Mouse (Mus musculus) lung, adult 18-20 months (tissue): ENCODE measurements around the gene Usp48.

Source experiments
- DNase-seq, 2 experiments: peaks; one replicate each; pipeline ENCODE4 v3.0.0; 2022; ENCODE audit warnings: mixed read lengths in 2 of 2

Usp48 gene

GRCm38 (mm10) chr4:137609702-137610101, 16.1 kb downstream of the Usp48 start:
- peak; percentile 30 to 40 for DNase-seq

GRCm38 (mm10) chr4:137610256-137610655, 16.7 kb downstream of the Usp48 start:
- DNase-seq = no peak

DNA sequence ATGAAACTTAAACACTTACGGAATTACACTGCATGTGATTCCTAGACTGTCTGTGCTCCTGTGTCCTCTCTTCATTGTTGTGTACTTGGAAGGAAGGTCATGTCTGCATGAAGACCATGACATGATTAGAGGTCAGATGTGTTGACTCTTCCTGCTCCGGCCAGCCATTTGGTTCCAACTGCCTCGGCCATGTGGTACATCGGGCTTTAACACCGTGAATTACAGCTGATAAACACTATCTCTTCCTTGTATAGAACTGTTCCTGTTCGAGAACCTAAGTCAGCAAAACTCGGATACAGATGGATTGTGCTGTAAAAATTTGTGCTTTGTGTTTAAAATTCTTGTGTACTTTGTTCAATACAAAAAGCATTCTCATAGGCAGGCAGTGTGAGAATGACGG, 29.3 kb downstream of the Usp48 start:
- DNase-seq = no peak

- DNase-seq = no peak
Observed at GRCm38 (mm10) chr4:137627476-137628235, 34.1 kb downstream of the Usp48 start.

GRCm38 (mm10) chr4:137628400-137628799, 34.8 kb downstream of the Usp48 start:
- no peak for DNase-seq

DNA sequence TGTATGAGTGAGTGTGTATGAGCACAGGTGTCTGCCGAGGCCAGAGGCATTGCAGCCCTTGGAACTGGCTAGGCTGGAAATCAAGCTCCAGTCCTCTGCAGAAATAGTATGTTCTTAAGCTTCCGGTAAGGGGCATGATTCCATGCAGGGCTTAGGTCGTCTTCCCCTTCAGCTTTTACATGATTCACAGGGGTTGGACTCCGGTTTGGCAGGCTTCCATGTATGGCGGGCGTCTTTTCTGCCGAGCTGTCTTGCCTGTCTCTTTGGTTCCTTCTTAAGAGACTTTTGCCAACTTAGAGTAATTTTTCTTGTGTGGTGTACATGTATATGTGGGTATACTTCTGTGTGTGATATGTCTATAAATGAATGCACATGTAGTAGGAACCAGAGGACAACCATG, 35.8 kb downstream of the Usp48 start:
- peak in 1 of 2 experiments; percentile 24 for DNase-seq

DNA sequence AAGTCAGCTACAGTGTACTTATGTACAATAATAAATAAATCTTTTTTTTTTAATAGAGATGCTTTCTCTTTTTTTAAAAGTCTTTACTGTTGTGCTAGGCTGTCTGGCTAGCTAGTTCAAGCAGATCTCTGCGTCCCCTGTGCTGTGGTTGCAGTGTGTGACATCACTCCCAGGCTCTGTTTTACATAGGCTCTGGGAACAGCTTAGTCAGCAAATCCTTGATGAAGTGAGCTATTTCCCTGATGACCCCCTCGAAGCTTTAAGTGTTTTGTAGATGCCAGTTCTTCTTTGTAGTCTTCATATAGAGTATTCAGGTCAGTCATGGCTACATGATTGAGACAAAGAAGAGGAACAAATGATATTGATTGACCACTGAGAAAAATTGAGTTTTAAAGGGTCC, 36.6 kb downstream of the Usp48 start:
- DNase-seq = no peak

DNA sequence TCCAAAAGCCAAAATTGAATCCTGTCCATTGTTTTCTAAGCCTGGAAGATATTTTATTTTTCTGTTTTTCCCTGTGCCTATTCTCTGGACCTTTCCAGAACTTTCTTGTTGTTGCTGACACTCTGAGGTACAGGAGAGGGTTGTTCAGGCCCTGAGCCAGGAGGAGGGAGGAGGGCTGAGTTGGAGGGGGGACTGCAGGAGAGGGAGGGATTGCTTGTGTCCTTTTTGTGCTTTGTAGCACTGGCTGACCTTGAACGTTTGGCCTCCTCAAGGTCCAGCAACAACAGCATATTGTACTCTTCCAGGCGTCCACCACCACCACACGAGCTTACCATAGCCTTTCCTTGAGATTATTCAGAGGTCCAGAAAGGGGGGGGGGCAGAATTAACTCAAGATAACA, 38.0 kb downstream of the Usp48 start:
- DNase-seq = no peak

GRCm38 (mm10) chr4:137633394-137633793, 39.8 kb downstream of the Usp48 start:
- DNase-seq = no peak

DNA sequence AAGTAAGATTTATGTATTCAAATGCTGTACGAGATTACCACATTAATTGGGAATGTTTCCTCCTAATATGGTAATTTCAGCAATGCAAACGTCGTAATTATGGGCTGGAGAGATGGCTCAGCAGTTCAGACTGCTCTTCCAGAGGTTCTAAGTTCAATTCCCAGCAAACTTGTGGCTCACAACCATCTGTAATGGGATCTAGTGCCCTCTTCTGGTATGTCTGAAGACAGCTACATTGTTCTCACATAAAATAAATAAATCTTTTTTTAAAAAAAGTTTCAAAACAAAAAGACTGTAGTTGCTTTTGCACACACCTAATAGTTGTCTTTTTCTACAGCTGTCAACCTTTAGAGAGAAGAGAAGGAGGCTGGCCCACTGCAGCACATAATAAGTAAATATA, 43.0 kb downstream of the Usp48 start:
- DNase-seq = no peak

DNA sequence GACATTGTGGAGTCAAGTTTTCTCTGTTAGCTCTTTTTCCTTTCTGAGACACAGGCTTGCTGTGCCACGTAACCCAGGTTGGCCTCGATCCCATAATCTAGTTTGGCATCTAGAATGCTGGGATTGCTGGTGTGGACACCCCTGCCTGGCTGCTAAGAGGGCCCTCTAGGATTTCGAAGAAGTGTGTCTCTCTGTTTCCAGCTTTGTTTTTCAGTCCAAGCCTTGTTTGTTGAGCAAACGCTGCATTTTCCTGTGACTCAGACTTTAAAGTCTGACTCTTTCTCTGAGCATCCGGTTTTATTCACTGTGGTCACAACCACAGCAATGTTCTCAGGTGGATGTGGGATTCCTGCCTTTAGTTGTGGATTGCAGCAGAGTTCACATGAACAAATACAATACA, 48.0 kb downstream of the Usp48 start:
- DNase-seq = peak in 1 of 2 experiments; percentile 52

DNA sequence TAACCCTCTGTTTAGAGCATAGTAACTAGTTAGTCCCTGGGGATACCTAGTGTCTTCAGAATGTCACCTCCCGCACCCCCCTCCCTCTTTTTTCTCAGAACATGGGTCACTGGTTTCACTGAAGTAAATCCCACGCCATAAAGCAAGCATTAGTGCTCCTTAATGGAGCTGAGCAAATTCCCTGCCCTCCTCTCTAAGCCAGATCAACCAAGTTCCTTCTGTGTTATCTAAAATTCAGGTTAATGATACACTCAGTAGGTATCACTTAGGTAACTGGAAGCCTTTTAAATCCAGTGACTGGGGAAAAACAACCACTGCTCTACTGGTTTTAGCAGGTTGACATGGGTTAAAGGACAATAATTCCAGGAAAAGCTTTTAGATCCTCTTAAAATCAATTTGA, 48.5 kb downstream of the Usp48 start:
- no peak for DNase-seq

DNA sequence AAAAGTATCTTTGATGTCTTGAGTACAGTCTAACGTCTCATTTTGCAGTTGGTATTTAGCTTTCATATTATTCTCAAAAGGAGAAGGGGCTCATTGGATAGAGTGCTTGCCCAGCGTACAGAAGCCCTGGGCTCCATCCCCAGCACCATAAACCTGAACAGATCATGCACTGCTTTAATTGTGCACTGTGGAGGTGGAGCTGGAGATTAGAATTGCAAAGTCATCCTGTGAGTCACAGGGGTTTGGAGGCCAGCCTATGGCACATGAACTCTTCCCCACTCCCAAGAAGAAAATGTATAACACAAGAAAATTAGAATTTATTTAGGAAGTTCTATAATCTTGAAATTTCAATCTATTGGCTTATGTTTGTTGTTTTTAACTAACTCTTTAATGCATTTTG, 49.9 kb downstream of the Usp48 start:
- no peak for DNase-seq

GRCm38 (mm10) chr4:137646262-137646661, 52.7 kb downstream of the Usp48 start:
- DNase-seq = no peak

- no peak for DNase-seq
Observed at GRCm38 (mm10) chr4:137647648-137648047, 54.1 kb downstream of the Usp48 start.

DNA sequence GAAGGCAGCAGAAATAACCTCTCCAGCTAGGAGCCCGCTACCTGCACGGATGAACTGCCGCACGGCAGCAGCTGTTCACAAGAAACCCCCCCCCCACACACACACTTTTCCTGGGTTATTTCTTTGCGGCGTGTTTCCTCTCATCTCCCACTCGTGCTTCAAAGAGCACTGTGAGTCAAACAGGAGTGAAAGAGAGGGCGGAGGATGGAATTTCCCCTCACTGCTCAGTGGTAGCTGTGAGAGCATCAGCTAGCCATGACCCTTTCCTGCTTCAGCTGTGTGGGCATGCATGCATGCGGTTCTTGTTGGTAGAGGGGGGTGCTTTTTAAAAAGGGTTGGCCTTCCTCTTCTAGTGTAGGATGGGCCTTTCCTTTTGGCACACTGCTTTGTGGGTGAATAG, 54.7 kb downstream of the Usp48 start:
- DNase-seq = no peak

GRCm38 (mm10) chr4:137650912-137651311, 57.4 kb downstream of the Usp48 start:
- peak in 1 of 2 experiments; percentile 35 for DNase-seq

- no peak for DNase-seq
Observed at GRCm38 (mm10) chr4:137652835-137653346, 59.3 kb downstream of the Usp48 start.

- no peak for DNase-seq
Observed at GRCm38 (mm10) chr4:137655241-137656031, 61.9 kb downstream of the Usp48 start.

- no peak for DNase-seq
Observed at GRCm38 (mm10) chr4:137657674-137658073, 64.1 kb downstream of the Usp48 start.

- DNase-seq = no peak
Observed at GRCm38 (mm10) chr4:137659541-137659940, 66.0 kb downstream of the Usp48 start.

GRCm38 (mm10) chr4:137660364-137661077, 67.0 kb downstream of the Usp48 start:
- peak; percentile 86 to 91 for DNase-seq

- DNase-seq = no peak
Observed at GRCm38 (mm10) chr4:137661078-137661450, 67.5 kb downstream of the Usp48 start.
